Mouse (Mus musculus) thymus, adult 2 months (tissue): Measurements from ENCODE around the gene Il1rap.

Source experiments
- CTCF ChIP-seq: fragments of 200-500 bp; IDR thresholded peaks from 2 replicates; pipeline ENCODE4 v1.5.1; 2012; ENCODE audit warnings: mild to moderate bottlenecking, control low read depth, low read length, moderate library complexity, borderline replicate concordance; ENCODE audit not compliant: control insufficient read depth, poor library complexity, insufficient read depth; ENCODE audit errors: extremely low read depth
- POLR2A ChIP-seq: fragments of 200-500 bp; IDR thresholded peaks from 2 replicates; pipeline ENCODE4 v1.6.1; 2012; ENCODE audit warnings: mild to moderate bottlenecking, low read length, control low read depth, moderate library complexity; ENCODE audit not compliant: control insufficient read depth, poor library complexity, insufficient read depth; ENCODE audit errors: extremely low read depth

- no peak for TF ChIP-seq POLR2A
- TF ChIP-seq CTCF, result no peak
Measured at GRCm38 (mm10) chr16:26722464-26722863, 141.0 kb downstream of the Il1rap start.
